Mouse (Mus musculus): ENCODE data around the gene Slc6a19.

DNA sequence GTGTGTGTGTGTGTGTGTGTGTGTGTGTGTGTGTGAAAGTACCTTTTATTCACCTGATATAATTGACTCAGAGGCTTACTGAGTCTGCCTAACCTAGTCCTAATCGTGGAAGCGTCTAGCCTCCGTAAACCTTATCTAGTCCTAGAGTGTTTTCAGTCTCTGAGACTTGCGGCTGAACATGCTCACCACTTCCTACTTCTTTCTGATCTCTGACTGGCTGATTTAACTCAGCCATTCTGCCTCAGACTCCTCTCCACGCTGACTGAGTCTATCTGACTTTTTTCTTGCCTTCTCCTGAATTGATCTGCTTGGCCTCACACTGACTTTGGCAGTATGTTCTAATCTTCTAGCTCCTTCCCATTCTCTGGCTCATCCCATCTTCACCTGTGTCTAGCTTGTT, 20.6 kb upstream of the Slc6a19 start:
- TF ChIP-seq CTCF (IDR thresholded peaks at IDR 0.05; ENCODE audit: control insufficient read depth, insufficient read depth, insufficient replicate concordance, low read depth, low read length) (no peak), POLR2A (IDR thresholded peaks at IDR 0.05; ENCODE audit: control insufficient read depth, low read depth, low read length) (no peak)

Data from testis, adult 2 months (tissue).